Mouse (Mus musculus) stomach, postnatal 0 days (tissue): ENCODE results near the gene Plekha6.

Experiments used
- CTCF ChIP-seq: IDR thresholded peaks from 2 replicates; pipeline ENCODE4 v1.5.1; 2016; ENCODE audit warnings: antibody characterized with exemption, low read depth, mild to moderate bottlenecking, moderate library complexity
- EP300 ChIP-seq: optimal IDR thresholded peaks from 2 replicates; pipeline ENCODE3; 2016; ENCODE audit warnings: antibody characterized with exemption

GRCm38 (mm10) chr1:133256347-133256746, 92.3 kb downstream of the Plekha6 start:
- TF ChIP-seq CTCF (no peak), EP300 (no peak)
